Mouse (Mus musculus): ENCODE results near the gene Sprr2j-ps. TPM values are rescaled to one million over a fixed set of nuclear protein-coding genes. Genes with fewer than 3 reads are reported as not detected.

Sprr2j-ps gene
- not detected in 2 replicates for total RNA-seq (2017)

DNA sequence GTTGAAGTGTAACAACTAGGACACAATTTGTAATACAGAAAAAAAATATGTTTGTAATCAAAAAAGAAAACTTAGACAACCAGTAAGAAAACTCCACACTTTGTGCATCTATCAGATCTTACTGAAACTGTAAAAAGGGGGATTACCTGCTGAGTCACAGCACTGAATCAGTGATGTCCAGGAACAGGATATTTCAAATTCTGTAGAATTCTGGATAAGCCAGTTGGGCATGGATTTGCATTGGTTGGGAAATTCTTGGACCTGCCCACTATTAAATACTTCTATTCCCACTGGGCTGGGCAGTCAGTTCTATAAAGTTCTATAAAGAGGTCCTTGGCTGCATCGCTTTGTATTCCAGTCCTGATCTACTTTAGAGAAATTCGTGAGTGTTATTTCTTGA is at the start of gene Sprr2j-ps:
Sprr2j-ps (plus strand) TSS at position 301 of the 400 bp plus-strand sequence.
- no peak for ATAC-seq (replicated peaks in 1 of 2; ENCODE audit: insufficient read depth in 1 of 2, low FRiP score in 2 of 2, low TSS enrichment in 1 of 2, low read depth in 1 of 2, poor library complexity in 2 of 2, severe bottlenecking in 2 of 2)

DNA sequence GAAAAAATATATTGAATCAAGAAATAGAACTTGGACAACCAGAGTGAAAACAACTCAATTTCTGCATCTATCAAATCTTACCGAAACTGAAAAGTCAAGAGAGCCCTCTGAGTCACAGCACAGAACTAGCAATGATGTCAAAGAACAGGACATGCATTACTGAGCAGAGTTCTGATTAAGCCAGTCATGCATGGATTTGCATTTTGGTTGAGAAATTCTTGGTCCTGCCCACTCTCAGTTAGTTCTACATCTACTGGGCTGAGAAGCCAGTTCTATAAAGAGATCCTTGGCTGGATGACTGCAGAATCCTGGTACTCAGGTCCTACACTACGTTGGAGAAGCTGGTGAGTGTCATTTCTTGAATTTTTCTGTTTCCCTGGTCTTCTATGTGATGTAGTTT is 44.3 kb upstream of the Sprr2j-ps start:
- no peak for ATAC-seq (replicated peaks in 1 of 2; ENCODE audit: insufficient read depth in 1 of 2, low FRiP score in 2 of 2, low TSS enrichment in 1 of 2, low read depth in 1 of 2, poor library complexity in 2 of 2, severe bottlenecking in 2 of 2)

DNA sequence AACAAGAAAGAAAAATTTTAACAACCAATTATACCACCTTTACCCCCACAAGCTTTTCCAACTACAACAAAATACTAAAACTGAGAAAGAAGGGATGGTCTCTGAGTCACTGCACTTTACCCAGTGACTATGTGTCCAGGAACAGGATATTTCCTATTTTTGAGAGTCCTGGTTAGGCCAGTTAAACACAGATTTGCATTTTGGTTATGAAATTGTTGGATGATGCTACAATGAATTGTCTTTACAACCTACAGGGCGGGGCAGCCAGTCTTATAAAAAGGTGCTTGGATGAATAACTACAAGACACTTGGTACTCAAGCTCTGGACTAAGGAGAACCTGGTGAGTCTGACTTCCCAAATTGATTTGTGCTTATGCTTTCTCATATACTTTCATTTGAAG is 32.5 kb upstream of the Sprr2j-ps start, which contains the start of gene Sprr2h:
Sprr2h (plus strand) TSS at position 301 of the 400 bp plus-strand sequence.
- ATAC-seq (replicated peaks in 1 of 2; ENCODE audit: insufficient read depth in 1 of 2, low FRiP score in 2 of 2, low TSS enrichment in 1 of 2, low read depth in 1 of 2, poor library complexity in 2 of 2, severe bottlenecking in 2 of 2), result no peak

DNA sequence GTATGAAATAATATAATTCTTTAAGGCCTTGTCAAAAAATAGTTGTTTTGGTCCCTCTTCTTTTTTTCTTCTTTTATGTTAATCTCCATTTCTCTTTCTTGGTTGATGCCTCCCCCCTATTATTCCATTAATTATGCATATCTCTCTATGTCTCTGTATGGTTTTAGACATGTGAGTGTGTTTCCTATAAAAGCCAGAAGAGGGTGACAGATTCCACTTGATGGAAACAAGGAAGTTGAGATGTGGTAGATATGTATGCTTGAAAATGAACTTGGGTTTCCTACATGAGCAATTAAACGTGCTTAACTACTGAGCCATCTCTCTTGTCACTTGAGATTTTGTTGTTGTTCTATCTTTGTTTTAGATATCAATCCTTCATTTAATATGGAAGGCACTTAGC is 23.6 kb upstream of the Sprr2j-ps start:
- no peak for ATAC-seq (replicated peaks in 1 of 2; ENCODE audit: insufficient read depth in 1 of 2, low FRiP score in 2 of 2, low TSS enrichment in 1 of 2, low read depth in 1 of 2, poor library complexity in 2 of 2, severe bottlenecking in 2 of 2)

DNA sequence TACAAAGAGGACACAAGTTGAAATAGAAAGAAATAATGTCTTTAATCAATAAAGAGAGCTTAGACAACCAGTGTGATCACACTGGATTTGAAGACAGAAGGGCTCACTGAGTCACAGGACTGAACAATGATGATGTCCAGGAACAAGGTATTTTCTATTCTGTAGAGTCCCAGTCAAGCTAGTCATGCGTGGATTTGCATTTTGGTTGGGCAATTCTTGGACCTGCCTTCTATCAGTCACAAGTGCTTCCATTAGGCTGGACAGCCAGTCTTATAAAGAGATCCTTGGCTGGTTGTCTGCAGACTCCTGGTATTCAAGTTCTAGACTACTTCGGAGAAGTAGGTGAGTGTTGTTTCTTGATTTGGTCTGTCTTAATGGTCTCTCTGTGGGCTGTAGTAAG is 10.2 kb upstream of the Sprr2j-ps start, which contains the start of gene Sprr2i:
Sprr2i (plus strand) TSS at position 301 of the 400 bp plus-strand sequence.
- no peak for ATAC-seq (replicated peaks in 1 of 2; ENCODE audit: insufficient read depth in 1 of 2, low FRiP score in 2 of 2, low TSS enrichment in 1 of 2, low read depth in 1 of 2, poor library complexity in 2 of 2, severe bottlenecking in 2 of 2)

DNA sequence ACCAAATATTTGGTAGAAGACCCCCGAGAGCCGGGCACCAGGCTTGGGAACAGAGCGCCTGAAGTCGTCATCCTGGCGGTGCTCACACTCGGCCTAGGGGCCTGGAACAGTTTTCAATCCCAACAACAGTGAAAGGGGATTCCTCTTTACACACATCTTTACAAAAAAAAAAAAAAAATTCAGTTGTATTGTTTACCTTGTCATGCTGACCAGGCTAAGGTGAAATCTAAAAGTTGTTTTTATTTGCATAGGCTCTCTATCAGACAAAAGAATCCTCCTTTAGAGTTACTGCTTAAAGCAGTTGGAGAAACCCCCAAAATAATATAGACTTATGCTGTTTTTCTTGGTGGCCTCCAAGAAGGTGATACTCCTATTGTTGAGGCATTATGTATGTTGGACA is 11.4 kb downstream of the Sprr2j-ps start, which contains the start of gene Gm9774:
Gm9774 (minus strand) TSS at position 101 of the 400 bp plus-strand sequence.
- no peak for ATAC-seq (replicated peaks in 1 of 2; ENCODE audit: insufficient read depth in 1 of 2, low FRiP score in 2 of 2, low TSS enrichment in 1 of 2, low read depth in 1 of 2, poor library complexity in 2 of 2, severe bottlenecking in 2 of 2)

DNA sequence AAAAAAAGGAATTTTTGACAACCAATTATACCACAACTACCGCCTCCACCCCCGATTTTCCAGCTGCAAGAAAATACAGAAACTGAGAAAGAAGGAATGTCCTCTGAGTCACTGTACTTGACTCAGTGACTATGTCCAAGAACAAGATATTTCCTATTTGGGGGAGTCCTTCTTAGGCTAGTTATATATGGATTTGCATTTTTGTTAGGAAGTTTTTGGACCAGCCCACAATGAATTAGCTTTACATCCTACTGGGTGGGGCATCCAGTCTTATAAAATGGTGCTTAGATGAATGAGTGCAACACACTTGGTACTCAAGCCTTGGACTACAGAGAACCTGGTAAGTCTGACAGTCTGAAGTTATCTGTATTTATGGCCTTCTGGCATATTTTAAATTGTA is 14.4 kb downstream of the Sprr2j-ps start, which contains the start of gene Sprr2k:
Sprr2k (plus strand) TSS at position 301 of the 400 bp plus-strand sequence.
- no peak for ATAC-seq (replicated peaks in 1 of 2; ENCODE audit: insufficient read depth in 1 of 2, low FRiP score in 2 of 2, low TSS enrichment in 1 of 2, low read depth in 1 of 2, poor library complexity in 2 of 2, severe bottlenecking in 2 of 2)

DNA sequence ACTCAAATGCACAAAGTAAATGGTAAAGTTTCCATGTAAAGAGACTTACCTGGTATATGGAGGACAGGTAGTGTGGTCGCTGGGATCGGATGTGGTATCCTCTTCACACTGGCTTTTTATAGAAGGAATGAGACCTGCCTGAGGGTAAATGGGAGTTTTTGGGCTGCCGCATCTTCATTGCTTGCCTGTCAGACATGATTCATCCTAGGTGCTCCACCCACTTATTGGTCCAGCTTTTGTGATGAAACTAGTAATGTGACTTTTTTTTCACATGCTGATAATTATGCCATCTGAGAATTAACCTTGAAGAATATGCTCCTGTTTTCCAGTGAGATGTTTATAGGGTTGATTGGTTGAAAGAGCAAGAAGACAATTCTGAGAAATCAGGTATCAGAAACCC is 20.8 kb downstream of the Sprr2j-ps start, which contains the start of gene Sprr1b:
Sprr1b (minus strand) TSS at position 101 of the 400 bp plus-strand sequence.
- no peak for ATAC-seq (replicated peaks in 1 of 2; ENCODE audit: insufficient read depth in 1 of 2, low FRiP score in 2 of 2, low TSS enrichment in 1 of 2, low read depth in 1 of 2, poor library complexity in 2 of 2, severe bottlenecking in 2 of 2)

DNA sequence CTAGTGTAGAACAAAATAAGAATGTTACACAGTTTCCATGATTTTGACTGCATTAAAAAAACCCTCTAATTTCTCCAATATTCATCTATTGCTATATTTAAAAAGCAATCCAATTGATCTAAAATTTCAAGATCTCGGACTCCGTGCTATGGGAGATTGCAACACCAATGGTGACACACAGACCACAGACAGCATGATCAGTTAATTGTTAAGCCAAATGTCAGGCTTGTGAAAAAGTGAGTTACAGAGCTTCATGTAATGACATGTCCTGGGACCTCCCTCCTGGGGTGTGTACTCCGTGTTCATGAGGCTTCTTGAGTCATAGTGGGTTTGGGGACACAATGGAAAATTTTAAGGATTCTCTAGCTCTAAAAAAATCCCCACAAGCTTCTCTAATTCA is 22.3 kb downstream of the Sprr2j-ps start:
- no peak for ATAC-seq (replicated peaks in 1 of 2; ENCODE audit: insufficient read depth in 1 of 2, low FRiP score in 2 of 2, low TSS enrichment in 1 of 2, low read depth in 1 of 2, poor library complexity in 2 of 2, severe bottlenecking in 2 of 2)

DNA sequence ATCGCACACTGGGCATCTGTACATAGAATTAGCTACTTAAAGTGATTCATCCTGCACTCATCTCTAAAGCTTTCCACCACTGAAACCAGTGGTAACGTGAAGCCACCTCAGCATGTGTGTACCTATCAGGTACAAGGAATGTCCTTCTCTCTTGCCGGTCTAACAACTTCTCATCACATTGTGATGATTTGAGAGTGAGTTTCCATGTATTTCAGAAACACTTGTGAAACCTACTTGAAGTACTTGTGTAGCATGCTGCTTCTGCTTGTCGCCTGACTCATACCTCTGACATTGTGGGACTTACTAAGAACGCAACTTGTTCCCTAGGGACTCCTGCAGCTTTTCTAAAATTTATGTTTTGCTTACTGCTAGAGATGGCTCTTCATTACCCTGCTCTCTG is 37.3 kb downstream of the Sprr2j-ps start:
- no peak for ATAC-seq (replicated peaks in 1 of 2; ENCODE audit: insufficient read depth in 1 of 2, low FRiP score in 2 of 2, low TSS enrichment in 1 of 2, low read depth in 1 of 2, poor library complexity in 2 of 2, severe bottlenecking in 2 of 2)

DNA sequence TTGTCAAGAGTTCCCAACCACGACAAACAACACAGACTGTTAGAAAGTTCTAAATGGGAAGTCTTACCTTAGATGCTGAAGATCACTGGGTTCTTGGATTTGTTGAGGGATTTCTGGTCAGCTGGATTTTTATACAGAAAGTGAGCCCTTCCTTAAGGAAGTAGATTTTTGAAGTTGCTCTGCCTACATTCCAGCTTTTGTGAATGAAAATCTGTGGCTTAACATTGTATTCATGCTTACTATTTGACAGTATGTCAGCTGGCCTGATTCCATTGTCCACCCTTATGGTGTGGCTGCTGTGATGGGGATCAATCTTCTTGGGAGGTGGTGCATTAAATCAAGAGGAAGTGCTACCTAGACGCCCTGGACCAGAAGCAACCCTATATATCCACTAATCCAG is 40.7 kb downstream of the Sprr2j-ps start, which contains the start of gene Sprr3:
Sprr3 (minus strand) TSS at position 101 of the 400 bp plus-strand sequence.
- no peak for ATAC-seq (replicated peaks in 1 of 2; ENCODE audit: insufficient read depth in 1 of 2, low FRiP score in 2 of 2, low TSS enrichment in 1 of 2, low read depth in 1 of 2, poor library complexity in 2 of 2, severe bottlenecking in 2 of 2)

DNA sequence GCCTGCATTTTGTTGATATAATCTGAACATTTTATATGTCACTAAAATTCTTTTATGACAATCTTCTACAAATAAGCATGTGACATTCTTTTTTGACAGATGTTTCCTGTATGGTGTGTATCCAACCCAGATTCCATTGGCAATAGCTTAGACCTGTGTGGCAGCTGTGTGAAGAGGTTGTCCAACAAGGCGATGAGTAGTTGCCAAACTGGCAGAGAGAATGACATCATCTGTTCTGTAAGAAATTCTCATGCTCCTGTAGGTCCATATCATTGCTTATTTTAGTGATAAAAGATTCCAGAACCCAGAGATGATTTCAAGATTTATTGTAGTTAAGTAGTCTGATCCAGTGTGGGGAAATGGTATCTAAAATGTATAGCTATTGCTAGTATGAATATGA is 48.7 kb downstream of the Sprr2j-ps start:
- ATAC-seq (replicated peaks in 1 of 2; ENCODE audit: insufficient read depth in 1 of 2, low FRiP score in 2 of 2, low TSS enrichment in 1 of 2, low read depth in 1 of 2, poor library complexity in 2 of 2, severe bottlenecking in 2 of 2), result no peak

DNA sequence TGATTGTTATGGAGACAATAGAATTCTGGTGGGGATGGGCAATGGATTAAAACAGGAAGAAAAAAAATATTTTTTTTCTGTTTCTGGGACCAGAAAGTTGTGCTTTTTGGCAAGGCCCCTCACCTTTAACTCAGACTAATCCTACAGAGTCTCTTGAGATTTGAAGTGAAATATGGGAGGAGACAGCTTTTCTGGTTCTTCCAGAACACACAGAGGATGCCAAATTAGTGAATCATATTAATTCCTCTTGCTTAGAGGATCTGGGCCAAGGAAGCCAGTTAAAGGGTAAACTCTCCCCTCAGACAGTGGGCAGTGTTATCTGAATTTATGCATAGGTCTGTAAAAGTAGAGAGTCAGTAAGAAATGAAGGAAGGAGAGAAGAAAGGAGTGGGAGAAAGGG is 49.5 kb downstream of the Sprr2j-ps start:
- ATAC-seq (replicated peaks in 1 of 2; ENCODE audit: insufficient read depth in 1 of 2, low FRiP score in 2 of 2, low TSS enrichment in 1 of 2, low read depth in 1 of 2, poor library complexity in 2 of 2, severe bottlenecking in 2 of 2), result no peak

Other genes with a start within 250 kb of the Sprr2j-ps start
- not detected in 2 replicates for gene Sprr2a1, start 202.3 kb upstream of the Sprr2j-ps start, total RNA-seq (2017)
- 0.44 TPM in 1 of 2 replicates, not detected in the other for gene Sprr2a2, start 202.2 kb upstream of the Sprr2j-ps start, total RNA-seq (2017)
- gene Sprr2a3, start 132.7 kb upstream of the Sprr2j-ps start, total RNA-seq (2017), result not detected in 2 replicates
- not detected in 2 replicates for gene Sprr2b, start 101.5 kb upstream of the Sprr2j-ps start, total RNA-seq (2017)
- not detected in 2 replicates for gene Sprr2d, start 78.9 kb upstream of the Sprr2j-ps start, total RNA-seq (2017)
- gene Sprr2e, start 65.9 kb upstream of the Sprr2j-ps start, total RNA-seq (2017), result not detected in 2 replicates
- gene Sprr2f, start 52.9 kb upstream of the Sprr2j-ps start, total RNA-seq (2017), result not detected in 2 replicates
- gene Sprr2h, start 32.4 kb upstream of the Sprr2j-ps start, total RNA-seq (2017), result not detected in 2 replicates
- not detected in 2 replicates for gene Sprr2i, start 10.1 kb upstream of the Sprr2j-ps start, total RNA-seq (2017)
- gene Gm9774, start 11.3 kb downstream of the Sprr2j-ps start, total RNA-seq (2017), result 1.0 and 1.6 TPM in 2 replicates
- gene Sprr2k, start 14.5 kb downstream of the Sprr2j-ps start, total RNA-seq (2017), result not detected in 2 replicates
- not detected in 2 replicates for gene Sprr1b, start 20.7 kb downstream of the Sprr2j-ps start, total RNA-seq (2017)
- not detected in 2 replicates for gene Sprr3, start 40.6 kb downstream of the Sprr2j-ps start, total RNA-seq (2017)
- gene Sprr1a, start 67.8 kb downstream of the Sprr2j-ps start, total RNA-seq (2017), result not detected in 2 replicates
- gene Sprr4, start 82.4 kb downstream of the Sprr2j-ps start, total RNA-seq (2017), result not detected in 2 replicates
- gene 2310046K23Rik, start 116.4 kb downstream of the Sprr2j-ps start, total RNA-seq (2017), result not detected in 2 replicates
- not detected in 2 replicates for gene Ivl, start 155.7 kb downstream of the Sprr2j-ps start, total RNA-seq (2017)
- gene Smcp, start 170.9 kb downstream of the Sprr2j-ps start, total RNA-seq (2017), result not detected in 2 replicates
- gene 2210017I01Rik, start 189.4 kb downstream of the Sprr2j-ps start, total RNA-seq (2017), result not detected in 2 replicates
- gene Lce6a, start 203.6 kb downstream of the Sprr2j-ps start, total RNA-seq (2017), result not detected in 2 replicates
- not detected in 2 replicates for gene Lce1a1, start 230.2 kb downstream of the Sprr2j-ps start, total RNA-seq (2017)
- not detected in 2 replicates for gene Lce1b, start 238.8 kb downstream of the Sprr2j-ps start, total RNA-seq (2017)

Measured in hematopoietic stem cell, adult 5-6 weeks (primary cell).